Mouse (Mus musculus) erythroid progenitor cell, adult 5-6 weeks (primary cell): ENCODE measurements around the gene Atf7ip. TPM values are rescaled to one million over a fixed set of nuclear protein-coding genes. Genes with fewer than 3 reads are reported as not detected.

Experiments used
- ATAC-seq: replicated peaks from 2 replicates; pipeline ENCODE4 v1.8.0; 2016; ENCODE audit warnings: moderate number of reproducible peaks, mild to moderate bottlenecking, moderate TSS enrichment, inconsistent platforms; ENCODE audit not compliant: poor library complexity, low FRiP score, severe bottlenecking
- total RNA-seq, 2 experiments: library from RNA; stranded (forward) in 1 of 2; stranded (reverse) in 1 of 2; fragments of 150-400 nt in 1 of 2; fragments of 186-747, 209-891 nt in 1 of 2; gene quantifications; 2 replicates each; pipeline versions ENCODE4 v1.2.3 to v1.2.4; 2015 to 2017; ENCODE audit warnings: low replicate concordance in 2 of 2

The Atf7ip gene
- total RNA-seq, 2 experiments from 2014 or later, result 260 to 311 TPM

DNA sequence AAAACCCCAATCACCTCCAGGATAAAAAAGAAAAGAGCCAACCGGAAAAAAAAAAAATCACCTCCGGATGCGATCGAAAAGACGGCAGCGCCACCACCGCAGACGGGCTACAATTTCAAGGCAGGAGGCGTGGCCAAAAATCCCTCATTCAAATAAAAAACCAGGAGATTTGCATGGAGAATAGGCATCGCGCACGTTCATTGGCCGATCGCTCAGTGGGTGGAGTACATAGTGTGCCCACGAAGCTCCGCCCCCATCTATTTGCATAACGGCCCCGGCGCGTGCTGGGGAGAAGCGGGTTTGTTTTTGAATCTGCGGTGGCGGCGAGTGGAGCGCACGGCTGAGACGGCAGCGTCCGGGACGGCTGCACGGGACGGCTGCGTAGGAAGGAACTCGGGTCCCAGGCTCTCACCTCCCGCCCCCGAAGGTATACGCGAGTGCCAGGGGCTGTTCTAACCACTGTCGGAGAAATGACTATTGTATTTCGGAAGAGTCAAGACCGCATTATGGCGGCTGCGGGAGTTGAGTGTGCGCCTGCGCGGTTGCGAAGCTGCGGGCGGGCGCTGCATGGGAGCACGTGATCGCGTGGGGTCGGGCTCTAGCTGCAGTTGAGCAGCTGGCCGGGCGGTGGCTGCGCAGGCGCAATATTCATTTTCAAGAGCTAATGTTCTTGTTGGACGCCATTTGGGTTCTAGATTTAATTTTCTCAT, 12.7 kb downstream of the Atf7ip start:
- ATAC-seq, result peak; percentile 88

DNA sequence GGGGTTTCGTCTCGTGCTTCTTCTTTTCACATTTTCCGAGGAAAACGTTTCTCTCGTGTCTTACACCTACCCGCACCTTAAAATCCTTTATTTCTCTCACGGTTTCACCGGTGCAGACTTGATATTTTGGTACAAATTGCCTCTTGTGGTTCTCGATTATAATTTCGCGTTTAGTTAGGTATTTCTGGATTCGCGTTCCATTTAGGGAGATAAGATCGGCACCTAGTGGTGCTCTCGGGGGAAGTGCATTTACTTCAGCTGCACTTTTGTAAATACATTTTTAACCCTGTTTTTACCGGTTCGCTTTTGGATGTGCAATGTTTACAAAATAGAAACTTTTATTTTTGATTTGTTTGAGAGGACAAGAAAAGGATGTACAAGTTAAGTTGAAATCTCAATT, 13.3 kb downstream of the Atf7ip start:
- ATAC-seq, result peak; percentile 60

DNA sequence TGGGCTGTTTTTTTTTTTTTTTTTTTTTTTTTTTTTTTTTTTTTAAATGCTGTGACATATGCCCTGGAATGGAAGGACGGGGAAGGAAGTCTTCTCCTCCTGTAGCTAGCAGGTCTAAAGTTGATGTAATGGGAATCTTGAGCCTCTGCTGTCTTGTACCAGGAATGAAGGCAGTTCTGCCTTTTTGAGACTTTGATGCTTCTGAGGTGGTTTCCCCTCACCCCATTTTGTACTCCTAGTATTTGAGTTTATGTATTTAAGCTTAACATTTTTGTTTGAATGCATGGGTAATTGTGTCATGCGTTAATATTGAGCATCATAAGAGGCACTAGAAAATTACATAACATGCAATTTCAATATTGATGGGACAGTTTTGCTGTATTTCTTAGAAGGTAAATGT, 14.4 kb downstream of the Atf7ip start:
- ATAC-seq, result no peak

DNA sequence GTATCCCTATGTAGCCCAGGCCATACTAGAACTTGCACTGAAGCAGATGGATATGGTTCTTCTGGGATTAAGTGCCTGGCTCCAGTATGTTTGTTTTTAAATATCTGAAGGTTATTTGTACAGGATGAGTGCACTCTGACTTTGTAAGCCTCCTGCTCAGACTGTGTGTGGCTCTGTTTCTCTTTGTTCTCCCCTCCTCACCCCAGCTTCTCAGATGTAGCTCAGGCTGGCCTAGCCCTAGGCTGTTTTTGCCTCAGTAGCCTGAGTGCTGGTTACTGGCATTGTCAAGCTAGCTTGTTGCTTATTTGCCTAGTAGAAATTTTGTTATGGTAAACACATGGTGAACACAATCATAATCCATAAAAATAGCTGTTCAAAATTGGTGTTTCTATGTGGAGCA, 15.7 kb downstream of the Atf7ip start:
- ATAC-seq, result no peak

DNA sequence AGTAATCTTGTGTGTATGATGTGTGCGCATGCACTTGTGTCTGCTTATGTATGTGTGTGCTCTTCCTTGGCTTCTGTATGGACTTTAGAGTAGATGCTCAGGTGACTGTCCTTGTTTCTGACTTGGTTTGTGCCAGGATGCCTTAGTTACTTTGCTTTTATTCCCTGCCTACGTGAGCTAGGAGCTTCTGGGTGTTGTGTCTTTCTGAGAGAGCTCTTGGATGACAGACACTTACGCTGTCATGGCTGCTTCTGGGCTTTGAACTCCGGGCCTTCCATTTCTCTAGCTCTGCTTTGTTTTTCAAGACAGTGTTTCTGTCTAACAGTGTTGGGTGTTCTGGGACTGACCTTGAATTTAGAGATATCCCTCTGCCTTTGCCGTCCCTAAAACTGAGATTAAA, 16.7 kb downstream of the Atf7ip start:
- no peak for ATAC-seq

DNA sequence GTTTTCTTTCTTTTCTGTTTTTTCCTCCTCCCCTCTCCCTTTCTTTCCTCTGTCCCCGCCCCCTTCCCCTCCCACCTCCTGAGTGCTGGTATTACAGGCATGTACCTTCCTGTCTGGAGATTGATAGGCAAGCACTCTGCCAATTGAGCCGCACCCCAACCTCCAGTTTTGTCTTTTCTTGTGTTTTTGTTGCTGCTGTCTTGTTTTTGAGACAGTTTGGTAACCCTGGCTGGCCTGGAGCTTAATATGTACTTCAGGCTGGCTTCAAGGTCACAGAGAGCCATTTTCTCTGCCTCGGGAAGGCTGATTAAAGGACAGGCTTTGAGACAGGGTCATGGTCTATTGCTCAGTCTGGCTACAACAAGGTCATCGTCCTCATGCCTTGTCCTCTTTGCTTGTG, 18.8 kb downstream of the Atf7ip start:
- no peak for ATAC-seq

DNA sequence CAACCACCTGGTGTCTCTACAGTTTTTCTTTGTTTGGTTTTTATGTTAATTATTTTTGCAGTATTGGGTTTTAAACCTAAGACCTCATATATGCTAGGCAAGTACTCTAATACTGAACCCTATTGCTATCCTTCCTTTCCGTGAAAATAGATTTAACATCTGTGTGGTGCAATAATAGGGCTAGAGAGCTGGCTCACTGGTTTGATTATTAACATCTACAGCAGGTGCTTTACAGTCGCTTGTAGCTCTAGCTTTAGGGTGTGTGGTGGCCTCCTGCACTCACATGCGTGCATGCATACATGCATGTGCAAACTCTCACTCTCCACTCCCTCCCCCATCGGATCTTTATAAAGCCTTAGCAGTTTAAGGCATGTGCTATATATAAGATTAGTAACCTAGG, 19.6 kb downstream of the Atf7ip start:
- ATAC-seq, result no peak

DNA sequence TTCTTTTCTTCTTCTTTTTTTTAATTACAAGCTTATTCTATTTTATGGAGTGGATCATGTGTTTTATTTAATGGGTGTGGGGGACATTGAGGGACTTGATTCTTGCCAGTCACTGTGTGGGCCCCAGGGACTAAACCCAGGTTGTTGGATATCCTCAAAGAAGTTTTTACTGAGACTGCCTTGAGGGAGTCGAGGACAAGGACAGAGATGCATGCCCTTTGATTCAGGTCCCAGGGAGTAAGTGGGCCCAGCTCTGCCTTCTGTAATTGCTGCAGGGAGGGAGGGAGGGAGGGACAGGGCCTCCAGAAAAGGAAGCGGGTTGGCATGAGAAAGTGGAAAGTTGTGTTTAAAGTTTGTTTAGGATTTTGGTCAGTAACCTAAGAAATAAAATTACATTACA, 23.2 kb downstream of the Atf7ip start:
- no peak for ATAC-seq

DNA sequence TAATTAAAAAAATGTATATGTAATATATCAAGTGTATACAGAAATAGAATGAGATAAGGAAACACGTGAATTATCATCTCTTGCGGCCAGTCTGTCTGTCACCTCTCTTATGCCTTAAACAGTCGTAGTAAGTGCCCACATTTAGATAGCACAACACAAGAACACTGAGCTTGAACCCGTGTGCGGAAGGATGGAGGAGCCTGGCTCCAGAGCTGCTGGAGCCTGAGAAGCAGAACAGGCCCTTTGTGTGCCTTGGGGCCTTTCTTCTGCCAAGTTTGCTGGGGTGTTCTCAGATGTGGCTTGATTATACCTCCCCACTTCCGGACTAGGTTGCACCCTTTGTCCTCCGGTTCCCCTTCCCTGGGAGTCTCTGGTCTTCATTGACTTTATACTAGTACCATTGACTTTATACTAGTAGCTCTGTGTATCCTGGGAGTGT, 25.8 kb downstream of the Atf7ip start:
- peak; percentile 22; the same call in 1 of the 2 replicates for ATAC-seq

DNA sequence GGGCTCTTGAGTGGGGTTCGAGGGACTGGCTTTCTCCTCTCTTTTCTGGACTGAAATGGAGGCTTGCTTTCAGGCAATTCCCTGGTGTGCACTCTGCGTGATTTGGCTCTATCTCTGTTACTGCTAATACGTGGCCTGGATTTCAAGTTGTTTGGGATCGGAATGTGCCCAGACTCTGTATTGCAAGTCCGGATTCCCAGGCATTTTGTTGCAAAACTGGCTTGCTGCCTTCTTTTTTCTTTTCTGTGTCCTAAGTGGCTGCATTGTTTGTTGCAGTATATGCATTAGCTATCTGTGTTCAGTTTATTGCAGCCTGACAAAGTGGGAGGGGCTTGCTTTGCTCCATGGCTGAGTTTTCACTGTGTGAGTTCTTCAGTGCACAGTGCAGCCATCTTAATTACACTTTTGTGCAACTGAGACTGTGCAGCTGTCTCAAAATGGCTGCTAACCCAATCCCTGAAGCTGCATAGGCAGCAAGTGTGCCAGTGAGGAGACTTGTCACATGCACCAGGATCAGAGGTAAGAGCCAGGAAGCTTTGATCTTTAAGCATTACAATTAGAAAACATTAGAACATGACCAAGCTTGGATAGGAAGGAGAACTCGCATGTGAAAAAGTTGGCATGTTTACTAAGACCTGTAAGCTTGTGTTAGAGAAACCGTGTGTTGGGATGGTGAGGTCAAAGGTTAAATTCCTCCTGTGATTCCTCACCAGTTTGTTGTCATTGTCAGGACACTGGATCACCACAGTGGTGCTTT, 26.7 kb downstream of the Atf7ip start:
- ATAC-seq, result peak; percentile 67

DNA sequence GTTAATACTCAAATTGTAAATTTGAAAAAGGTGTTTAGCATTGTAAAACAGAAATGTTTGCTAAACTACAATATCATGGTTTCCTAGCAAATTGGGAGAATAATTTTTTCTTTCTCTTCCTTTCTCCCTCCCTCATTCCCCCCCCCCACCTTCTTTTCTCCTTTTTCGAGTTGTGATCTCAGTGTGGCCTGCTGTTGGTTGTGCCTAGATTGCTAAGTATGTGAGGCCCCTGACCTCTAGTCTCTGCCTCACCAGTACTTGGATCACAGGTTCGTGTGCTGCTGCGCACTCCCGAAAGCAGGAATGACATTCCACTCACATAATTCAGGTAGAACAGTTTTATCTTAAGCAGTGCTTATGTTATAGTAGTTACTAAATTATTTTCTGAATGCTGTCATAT, 27.8 kb downstream of the Atf7ip start:
- no peak for ATAC-seq

DNA sequence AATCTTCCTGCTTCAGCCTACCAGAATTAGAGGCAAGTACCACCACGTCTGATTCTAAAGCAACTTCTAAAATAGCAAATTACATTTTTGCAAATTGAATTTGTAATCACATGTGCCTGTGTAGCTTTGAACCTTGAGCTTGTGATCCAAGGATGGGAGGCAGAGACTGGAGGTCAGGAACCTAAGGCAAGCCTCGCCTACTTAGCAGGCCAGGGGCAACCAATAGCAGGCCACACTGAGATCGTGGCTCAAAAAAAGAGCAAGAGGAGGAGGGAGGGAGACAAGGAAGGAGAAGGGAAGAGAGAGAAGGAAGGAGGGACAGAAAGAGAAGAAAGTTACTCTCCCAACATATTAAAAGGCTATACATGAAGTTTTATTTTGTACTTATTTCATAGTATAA, 28.5 kb downstream of the Atf7ip start:
- ATAC-seq, result no peak

DNA sequence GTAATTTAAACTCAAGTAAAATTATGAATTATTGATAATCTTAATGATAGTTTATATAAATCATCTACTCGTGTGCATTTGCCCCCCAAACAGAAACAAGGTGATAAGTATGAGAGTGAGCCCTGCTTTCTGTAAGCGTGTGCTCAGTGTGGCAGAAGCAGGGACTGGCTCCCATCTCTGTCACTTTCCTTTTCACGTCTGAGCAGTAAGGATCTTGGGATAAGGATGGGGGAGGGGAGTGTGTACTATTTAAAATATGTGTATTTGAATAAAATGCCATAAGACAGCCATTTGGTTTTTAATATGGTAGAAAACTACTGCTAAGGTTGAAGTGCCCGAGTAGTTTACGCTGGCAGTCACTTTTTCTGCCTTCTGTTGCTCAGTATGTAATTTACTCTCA, 29.2 kb downstream of the Atf7ip start:
- no peak for ATAC-seq

DNA sequence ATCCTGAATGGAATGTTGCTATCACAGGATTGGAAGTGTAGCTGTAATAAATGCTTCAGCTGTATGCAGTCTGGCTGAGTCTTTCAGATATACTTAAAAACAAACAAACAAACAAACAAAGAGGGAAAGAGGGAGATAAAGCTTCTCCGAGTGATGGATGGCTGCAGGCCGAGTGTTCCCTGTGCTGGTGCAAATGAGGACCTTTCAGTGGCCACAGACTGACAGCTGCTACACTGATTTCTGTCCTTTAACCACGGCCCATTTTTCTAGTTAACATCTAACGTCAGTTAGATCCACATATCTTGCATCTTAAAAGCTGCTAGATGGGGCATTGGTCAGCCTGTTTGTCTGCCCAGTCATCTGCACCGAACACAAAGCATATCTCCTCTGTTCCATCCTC, 30.2 kb downstream of the Atf7ip start:
- no peak for ATAC-seq

DNA sequence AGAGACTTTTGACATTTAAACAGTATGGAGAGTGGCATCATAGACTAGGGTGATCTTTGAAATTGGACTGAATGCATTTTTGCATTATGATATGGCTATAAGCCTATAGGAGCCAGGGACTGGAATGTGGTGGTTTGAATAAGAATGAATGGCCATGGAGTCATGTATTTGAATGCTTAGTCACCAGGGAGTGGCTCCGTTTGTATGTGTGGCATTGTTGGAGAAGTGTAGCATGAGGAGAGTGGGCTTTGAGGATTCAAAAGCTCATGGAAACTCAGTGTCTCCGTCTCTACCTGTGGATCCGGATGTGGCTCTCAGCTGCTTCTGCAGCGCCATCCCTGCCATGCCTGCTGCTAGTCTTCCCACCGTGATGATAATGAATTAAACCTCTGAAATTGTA, 35.4 kb downstream of the Atf7ip start:
- ATAC-seq, result no peak

DNA sequence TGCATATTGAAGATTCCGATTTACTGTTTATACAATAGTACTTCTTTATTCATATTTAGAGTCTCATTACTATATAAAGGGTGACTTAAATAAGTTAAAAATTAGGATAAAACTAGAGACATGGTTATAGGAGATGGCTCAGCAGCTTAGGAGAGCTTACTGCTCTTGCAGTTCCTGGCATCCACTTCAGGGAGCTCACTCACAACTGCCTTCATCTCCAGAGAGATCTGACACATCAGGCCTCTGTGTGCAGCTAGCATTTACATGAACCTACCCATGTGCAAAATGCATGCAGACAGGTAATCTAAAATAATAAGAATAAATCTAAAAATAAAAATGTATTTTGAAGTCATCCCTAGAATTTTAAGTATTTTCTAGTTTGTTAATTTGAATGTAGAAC, 36.1 kb downstream of the Atf7ip start:
- no peak for ATAC-seq

DNA sequence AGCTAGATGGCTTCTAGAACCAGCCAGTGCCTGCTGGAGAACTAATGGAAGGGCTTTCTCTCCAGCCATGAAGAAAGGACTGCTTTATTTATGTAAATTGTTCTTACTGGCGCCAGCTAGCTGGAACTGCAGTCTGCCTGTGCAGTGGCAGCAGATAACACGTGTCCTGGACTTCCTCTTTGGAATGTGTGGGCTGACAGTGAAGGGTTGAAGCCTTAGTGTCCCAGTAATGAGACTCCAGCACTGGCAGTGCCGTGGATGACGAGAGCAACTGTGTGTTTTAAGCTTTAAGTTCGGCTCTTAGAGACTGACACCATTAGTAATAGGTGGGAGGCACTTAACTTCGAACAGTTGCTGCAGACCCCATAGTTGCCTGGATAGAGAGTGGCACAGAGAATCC, 37.2 kb downstream of the Atf7ip start:
- peak; percentile 58; the same call in 1 of the 2 replicates for ATAC-seq

DNA sequence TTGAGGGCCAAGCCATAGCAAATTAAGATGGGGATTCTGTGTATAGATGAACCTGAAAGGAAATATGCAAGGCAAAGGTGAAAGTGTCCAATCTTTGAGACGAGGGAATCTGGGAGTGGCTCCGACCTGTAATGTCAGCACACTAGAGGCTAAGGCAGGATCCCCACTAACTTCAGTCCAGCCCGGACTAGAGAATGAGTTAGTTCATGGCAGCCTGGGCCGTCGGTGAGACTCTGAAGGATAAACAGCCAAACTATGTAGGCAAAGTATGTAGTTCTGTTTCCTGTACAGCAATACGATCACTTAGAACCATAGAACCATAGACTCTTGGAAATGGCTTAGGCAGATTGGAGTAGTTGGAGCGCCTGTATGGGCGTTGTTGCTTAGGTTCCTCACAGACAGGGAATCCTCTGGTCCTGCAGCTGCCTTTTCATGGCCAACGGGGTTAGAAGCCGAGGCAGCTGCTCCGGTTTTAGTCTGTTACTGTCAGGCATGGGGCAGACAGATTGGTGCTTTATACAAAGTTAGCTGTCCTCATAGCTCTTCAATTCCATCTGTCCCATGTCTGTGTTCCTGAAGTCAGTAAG, 39.4 kb downstream of the Atf7ip start:
- no peak for ATAC-seq

DNA sequence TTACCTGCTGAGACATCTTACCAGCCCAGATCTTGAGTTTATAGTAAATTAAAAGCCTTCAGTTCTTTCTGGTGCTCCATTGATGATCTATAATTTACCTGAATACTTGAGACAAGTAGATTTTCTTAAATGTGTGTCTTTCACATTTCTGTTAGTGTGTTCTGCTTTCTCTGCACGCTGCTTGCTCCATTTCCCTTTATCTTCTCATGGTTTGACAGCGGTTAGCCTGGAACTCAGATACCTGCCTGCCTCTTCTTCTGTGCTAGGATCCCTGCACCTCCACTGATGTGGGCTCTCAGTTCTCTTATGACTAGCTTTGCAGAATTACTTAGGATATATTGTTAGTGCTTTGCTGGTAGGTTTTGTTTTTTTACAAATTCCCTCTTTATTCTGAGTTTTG, 40.3 kb downstream of the Atf7ip start:
- no peak for ATAC-seq

DNA sequence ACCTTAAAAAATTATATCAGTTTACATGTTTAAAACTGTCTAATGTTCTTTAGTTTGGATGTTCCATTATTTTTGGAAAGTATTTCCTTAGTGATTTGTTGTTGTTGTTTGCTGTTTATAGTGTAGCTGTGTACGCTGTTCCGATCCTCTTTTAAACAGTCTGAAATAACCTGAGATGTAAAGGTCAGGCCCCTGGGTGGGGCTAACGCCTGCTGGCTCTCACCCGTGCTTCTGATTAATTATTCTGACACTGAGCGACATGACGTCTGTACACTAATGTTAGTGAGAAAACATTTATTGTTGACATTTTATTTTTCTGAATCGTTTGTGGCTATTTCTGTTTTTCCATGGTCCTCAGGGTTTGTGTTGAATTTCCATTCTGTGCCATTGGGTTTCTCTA, 41.0 kb downstream of the Atf7ip start:
- ATAC-seq, result no peak
